Mouse (Mus musculus) midbrain, embryonic 14.5 days (tissue): ENCODE results near the gene Cptp. TPM values are rescaled to one million over a fixed set of nuclear protein-coding genes. Genes with fewer than 3 reads are reported as not detected.

ENCODE experiments used
- ATAC-seq: fragments of 200-750 bp; cut with Nextera tagmentation; 2 replicates; pipeline ENCODE4 v1.8.0; 2017; ENCODE audit warnings: moderate number of reproducible peaks, moderate library complexity; ENCODE audit not compliant: low FRiP score, low TSS enrichment
- DNase-seq: peaks from one replicate; pipeline ENCODE4 v3.0.0-alpha.2; 2015
- H3K27ac ChIP-seq: fragments of 300-500 bp; sonication (generic); replicated peaks from 2 replicates; pipeline ENCODE4 v1.5.1; 2014; ENCODE audit warnings: mild to moderate bottlenecking, low read depth, low read length, moderate library complexity
- H3K27me3 ChIP-seq: fragments of 300-500 bp; sonication (generic); 2 replicates; pipeline ENCODE4 v1.6.1; 2014; ENCODE audit warnings: low read length, control low read depth, mixed read lengths; ENCODE audit not compliant: control insufficient read depth, insufficient read depth
- H3K36me3 ChIP-seq: fragments of 300-500 bp; sonication (generic); 2 replicates; pipeline ENCODE4 v1.6.1; 2014; ENCODE audit warnings: low read length, control low read depth; ENCODE audit not compliant: control insufficient read depth, insufficient read depth
- H3K4me1 ChIP-seq: fragments of 300-500 bp; sonication (generic); 2 replicates; pipeline ENCODE4 v1.6.1; 2014; ENCODE audit warnings: mild to moderate bottlenecking, antibody characterized with exemption, low read length, control low read depth; ENCODE audit not compliant: control insufficient read depth, insufficient read depth
- H3K4me2 ChIP-seq: fragments of 300-500 bp; sonication (generic); 2 replicates; pipeline ENCODE4 v1.6.1; 2014; ENCODE audit warnings: mild to moderate bottlenecking, low read length, moderate library complexity
- H3K4me3 ChIP-seq: fragments of 300-500 bp; sonication (generic); replicated peaks from 2 replicates; pipeline ENCODE4 v1.5.1; 2014; ENCODE audit warnings: low read depth, low read length
- H3K9ac ChIP-seq: fragments of 300-500 bp; sonication (generic); replicated peaks from 2 replicates; pipeline ENCODE4 v1.6.1; 2014; ENCODE audit warnings: mild to moderate bottlenecking, low read length, moderate library complexity
- H3K9me3 ChIP-seq: fragments of 300-500 bp; sonication (generic); 2 replicates; pipeline ENCODE4 v1.6.1; 2016; ENCODE audit warnings: low read length, control low read depth, mixed read lengths; ENCODE audit not compliant: control insufficient read depth
- WGBS: fragments of 180-500 bp; shearing (Covaris S2); extraction: QIAGEN DNeasy Blood & Tissue Kit; methylation state at CpG from one replicate; pipeline ENCODE4 v1.1.7; 2014; 5-methylcytosine and 5-hydroxymethylcytosine counted together
- polyA plus RNA-seq: library from polyadenylated mRNA; unstranded; fragments of >200 nt; fragmentation: Nextera tagmentation; extraction: Ambion mirVana; gene quantifications from 2 replicates; pipeline ENCODE4 v1.2.1, GENCODE M21; 2014

Cptp gene
- polyA plus RNA-seq, 1 experiment from 2014 or later, result 31.2 TPM

- DNase-seq, result no peak
- 0 out of 2 replicates have a peak, but pooled peaks have one; percentile 4 for ATAC-seq
- no peak overlapping the region for H3K4me3 ChIP-seq
- H3K4me1 ChIP-seq, result peaks cover 15% of the 10 kb centered on the region
- no peaks in the 10 kb centered on the region for H3K9me3 ChIP-seq
- H3K36me3 ChIP-seq, result no peaks in the 10 kb centered on the region
- WGBS, result 38% methylated on average over 38 of the region's 38 CpGs
- H3K27me3 ChIP-seq, result no peaks in the 10 kb centered on the region; the same call in none of the 2 replicates
- H3K27ac ChIP-seq, result no peak overlapping the region
- 0 out of 2 replicates have a peak overlapping the region, but pooled peaks have one; percentile 6 for H3K9ac ChIP-seq
- H3K4me2 ChIP-seq, result peak overlapping the region; percentile 49
Measured at GRCm38 (mm10) chr4:155841651-155842270, 27.5 kb downstream of the Cptp start.

- Histone ChIP-seq H3K9ac (0 out of 2 replicates have a peak overlapping the region, but pooled peaks have one; percentile 26), H3K4me1 (peaks cover 10% of the 10 kb centered on the region; the same call in 1 of the 2 replicates), H3K27ac (no peak overlapping the region), H3K4me3 (peak overlapping the region; percentile 24), H3K9me3 (no peaks in the 10 kb centered on the region), H3K36me3 (no peaks in the 10 kb centered on the region), H3K4me2 (peak overlapping the region; percentile 49), H3K27me3 (no peaks in the 10 kb centered on the region; the same call in none of the 2 replicates)
- under 1% methylated on average over 32 of the region's 32 CpGs for WGBS
- ATAC-seq, result peak; percentile 32; the same call in 1 of the 2 replicates
- peak; percentile 45 for DNase-seq
Measured at GRCm38 (mm10) chr4:155841003-155841454, 28.2 kb downstream of the Cptp start.

GRCm38 (mm10) chr4:155840076-155841002 lies 28.9 kb downstream of the Cptp start:
- no peaks in the 10 kb centered on the region; the same call in none of the 2 replicates for H3K27me3 ChIP-seq
- DNase-seq, result no peak
- 8% methylated on average over 8 of the region's 8 CpGs for WGBS
- H3K36me3 ChIP-seq, result no peaks in the 10 kb centered on the region
- H3K4me3 ChIP-seq, result peak overlapping the region; percentile 24
- H3K9me3 ChIP-seq, result no peaks in the 10 kb centered on the region
- H3K9ac ChIP-seq, result peak overlapping the region; percentile 26; the same call in 1 of the 2 replicates
- no peak for ATAC-seq
- H3K4me2 ChIP-seq, result peak overlapping the region; percentile 49
- H3K4me1 ChIP-seq, result peaks cover 10% of the 10 kb centered on the region; the same call in 1 of the 2 replicates
- no peak overlapping the region for H3K27ac ChIP-seq

- Histone ChIP-seq H3K4me1 (peaks cover 10% of the 10 kb centered on the region; the same call in 1 of the 2 replicates), H3K4me2 (peak within 1 kb of the TSS; percentile 49), H3K27ac (no peak within 1 kb of the TSS), H3K4me3 (peak within 1 kb of the TSS; percentile 24), H3K9ac (peak within 1 kb of the TSS; percentile 26; the same call in 1 of the 2 replicates), H3K27me3 (no peaks in the 10 kb centered on the region; the same call in none of the 2 replicates), H3K36me3 (no peaks in the 10 kb centered on the region), H3K9me3 (no peaks in the 10 kb centered on the region)
- DNase-seq (peak; percentile 36), ATAC-seq (0 out of 2 replicates have a peak, but pooled peaks have one; percentile 56)
- WGBS, result 2% methylated on average over 16 of the region's 16 CpGs
Measured at GRCm38 (mm10) chr4:155839483-155839910, 29.7 kb downstream of the Cptp start, which contains the start of gene Mxra8. Mxra8 (plus strand) TSS chr4:155839680.

GRCm38 (mm10) chr4:155838187-155839153 lies 30.8 kb downstream of the Cptp start:
- Histone ChIP-seq H3K27ac (no peak overlapping the region), H3K36me3 (no peaks in the 10 kb centered on the region), H3K27me3 (no peaks in the 10 kb centered on the region; the same call in none of the 2 replicates), H3K4me2 (no peak overlapping the region), H3K4me3 (no peak overlapping the region), H3K4me1 (peaks cover 10% of the 10 kb centered on the region; the same call in 1 of the 2 replicates), H3K9me3 (no peaks in the 10 kb centered on the region), H3K9ac (no peak overlapping the region)
- no peak for DNase-seq
- no peak for ATAC-seq
- WGBS, result 60% methylated on average over 8 of the region's 8 CpGs

GRCm38 (mm10) chr4:155837404-155838010 lies 31.7 kb downstream of the Cptp start:
- Histone ChIP-seq H3K36me3 (peaks cover 6% of the 10 kb centered on the region), H3K27ac (no peak overlapping the region), H3K9me3 (no peaks in the 10 kb centered on the region), H3K4me1 (peaks cover 14% of the 10 kb centered on the region), H3K4me2 (no peak overlapping the region), H3K4me3 (no peak overlapping the region), H3K9ac (no peak overlapping the region), H3K27me3 (no peaks in the 10 kb centered on the region; the same call in none of the 2 replicates)
- DNase-seq (no peak), ATAC-seq (no peak)
- 85% methylated on average over 11 of the region's 11 CpGs for WGBS

GRCm38 (mm10) chr4:155833836-155834235 lies 35.4 kb downstream of the Cptp start:
- Histone ChIP-seq H3K9ac (0 out of 2 replicates have a peak overlapping the region, but pooled peaks have one; percentile 12), H3K4me3 (no peak overlapping the region), H3K9me3 (no peaks in the 10 kb centered on the region), H3K27ac (peak overlapping the region; percentile 49; the same call in 1 of the 2 replicates), H3K36me3 (peaks cover 6% of the 10 kb centered on the region), H3K4me2 (no peak overlapping the region), H3K4me1 (peaks cover 9% of the 10 kb centered on the region), H3K27me3 (no peaks in the 10 kb centered on the region)
- no peak for ATAC-seq
- DNase-seq, result peak; percentile 86
- 42% methylated on average over 2 of the region's 2 CpGs for WGBS
